In genomic region chr11:9316545-9316944, GRCm38 (mm10) we compare ENCODE assay signal across 13 mouse cellular contexts.
A peak's percentile ranks its signal among the peaks of the same experiment; 100 is the strongest.
DNase-seq lines count a peak whose midpoint lies in the region; ATAC-seq and TF ChIP-seq lines count a peak whose summit lies in the region.
"Had no signal": no experiment of that assay in that cellular context is flagged by ENCODE, and none has a peak within 500 bp of the region (broad histone marks: within the 10 kb centered on the region; RNA-seq: fewer than 3 reads in every experiment).

No protein-coding gene starts in this region.

- no peaks in the 10 kb centered on the region for H3K9me3 ChIP-seq in liver, embryonic 12.5 days (replicated peaks)
- H3K9me3 ChIP-seq in liver, postnatal 0 days (ENCODE audit: low read length), result no peaks in the 10 kb centered on the region
- H3K9me3 ChIP-seq in MEL (replicated peaks; ENCODE audit: insufficient read depth, low read length), result no peaks in the 10 kb centered on the region
- H3K9me3 ChIP-seq in hindbrain, embryonic 13.5 days, result no peaks in the 10 kb centered on the region
- H3K9me3 ChIP-seq: embryonic facial prominence, embryonic 13.5 days; heart, embryonic 15.5 days; hindbrain, embryonic 10.5 days; hindbrain, embryonic 15.5 days had no signal

- no peaks in the 10 kb centered on the region for H3K4me1 ChIP-seq in liver, embryonic 12.5 days
- no peaks in the 10 kb centered on the region for H3K4me1 ChIP-seq in liver, postnatal 0 days (ENCODE audit: insufficient read depth)
- no peaks in the 10 kb centered on the region for H3K4me1 ChIP-seq in MEL (ENCODE audit: control insufficient read depth in 1 of 2, insufficient read depth in 2 of 2, low read length in 2 of 2)
- H3K4me1 ChIP-seq in hindbrain, embryonic 13.5 days (replicated peaks), result no peaks in the 10 kb centered on the region
- H3K4me1 ChIP-seq: embryonic facial prominence, embryonic 13.5 days; heart, embryonic 15.5 days; hindbrain, embryonic 15.5 days had no signal

- TF ChIP-seq CTCF in liver, postnatal 0 days (IDR thresholded peaks at IDR 0.05; ENCODE audit: low read depth), result no peak
- TF ChIP-seq CTCF in MEL (IDR thresholded peaks at IDR 0.05 in 2 of 3, conservative IDR thresholded peaks at IDR 0.05 in 1 of 3; ENCODE audit: control insufficient read depth in 1 of 3, insufficient read depth in 1 of 3, low read depth in 2 of 3, low read length in 3 of 3, poor library complexity in 1 of 3, severe bottlenecking in 1 of 3), result no peak

- ATAC-seq in liver, embryonic 12.5 days, result peak; percentile 18; the same call in 1 of the 2 replicates
- ATAC-seq in liver, postnatal 0 days, result no peak
- no peak for ATAC-seq in hindbrain, embryonic 13.5 days (ENCODE audit: low FRiP score)

- no peak overlapping the region for H3K4me2 ChIP-seq in liver, embryonic 12.5 days
- no peak overlapping the region for H3K4me2 ChIP-seq in liver, postnatal 0 days (ENCODE audit: low read depth, low read length)
- no peak overlapping the region for H3K4me2 ChIP-seq in hindbrain, embryonic 13.5 days
- H3K4me2 ChIP-seq: embryonic facial prominence, embryonic 13.5 days; heart, embryonic 11.5 days; heart, embryonic 15.5 days; hindbrain, embryonic 15.5 days had no signal

- no peaks in the 10 kb centered on the region for H3K79me2 ChIP-seq in MEL (ENCODE audit: control insufficient read depth, insufficient read depth, low read length, poor library complexity)
- no peaks in the 10 kb centered on the region for H3K79me2 ChIP-seq in macrophage (ENCODE audit: inconsistent target)

- no peak overlapping the region for H3K9ac ChIP-seq in liver, embryonic 12.5 days
- no peak overlapping the region for H3K9ac ChIP-seq in liver, postnatal 0 days (replicated peaks)
- H3K9ac ChIP-seq in MEL (ENCODE audit: control insufficient read depth, low read depth, low read length, poor library complexity, severe bottlenecking), result no peak overlapping the region
- no peak overlapping the region for H3K9ac ChIP-seq in hindbrain, embryonic 13.5 days
- H3K9ac ChIP-seq: embryonic facial prominence, embryonic 13.5 days; heart, embryonic 15.5 days; hindbrain, embryonic 15.5 days had no signal

- no peak overlapping the region for H3K27ac ChIP-seq in liver, embryonic 12.5 days
- no peak overlapping the region for H3K27ac ChIP-seq in liver, postnatal 0 days (ENCODE audit: low read depth)
- H3K27ac ChIP-seq in MEL (ENCODE audit: control insufficient read depth, low read depth, low read length), result no peak overlapping the region
- H3K27ac ChIP-seq in macrophage, result 0 out of 2 replicates have a peak overlapping the region, but pooled peaks have one; percentile 10
- H3K27ac ChIP-seq in hindbrain, embryonic 13.5 days, result no peak overlapping the region
- H3K27ac ChIP-seq: embryonic facial prominence, embryonic 13.5 days; heart, adult 2 months; heart, embryonic 15.5 days; hindbrain, embryonic 10.5 days; hindbrain, embryonic 15.5 days had no signal

- no peaks in the 10 kb centered on the region for H3K27me3 ChIP-seq in liver, embryonic 12.5 days (replicated peaks)
- no peaks in the 10 kb centered on the region for H3K27me3 ChIP-seq in liver, postnatal 0 days (ENCODE audit: insufficient read depth, low read length)
- H3K27me3 ChIP-seq in MEL (ENCODE audit: control insufficient read depth in 1 of 2, insufficient read depth in 2 of 2, low read length in 2 of 2), result no peaks in the 10 kb centered on the region
- no peaks in the 10 kb centered on the region for H3K27me3 ChIP-seq in hindbrain, embryonic 13.5 days
- H3K27me3 ChIP-seq: embryonic facial prominence, embryonic 13.5 days; heart, embryonic 15.5 days; hindbrain, embryonic 15.5 days had no signal

- no peaks in the 10 kb centered on the region for H3K36me3 ChIP-seq in liver, embryonic 12.5 days
- H3K36me3 ChIP-seq in liver, postnatal 0 days (replicated peaks; ENCODE audit: insufficient read depth, low read length), result no peaks in the 10 kb centered on the region
- no peaks in the 10 kb centered on the region for H3K36me3 ChIP-seq in MEL (ENCODE audit: control insufficient read depth in 1 of 2, insufficient read depth in 2 of 2, low read length in 2 of 2)
- H3K36me3 ChIP-seq in macrophage (ENCODE audit: inconsistent target), result no peaks in the 10 kb centered on the region
- no peaks in the 10 kb centered on the region for H3K36me3 ChIP-seq in hindbrain, embryonic 13.5 days
- H3K36me3 ChIP-seq: embryonic facial prominence, embryonic 13.5 days; heart, embryonic 15.5 days; hindbrain, embryonic 10.5 days; hindbrain, embryonic 15.5 days had no signal

- TF ChIP-seq RAD21 in MEL (IDR thresholded peaks at IDR 0.05; ENCODE audit: low read depth, low read length), result no peak

- TF ChIP-seq EP300 in liver, postnatal 0 days (IDR thresholded peaks at IDR 0.05; ENCODE audit: low read depth), result no peak
- TF ChIP-seq EP300 in MEL (IDR thresholded peaks at IDR 0.05; ENCODE audit: low read depth in 1 of 2, low read length in 2 of 2), result no peak

- H3K4me3 ChIP-seq in liver, embryonic 12.5 days, result no peak overlapping the region
- no peak overlapping the region for H3K4me3 ChIP-seq in liver, postnatal 0 days (ENCODE audit: low read depth, low read length)
- no peak overlapping the region for H3K4me3 ChIP-seq in MEL (ENCODE audit: control insufficient read depth in 1 of 2, insufficient read depth in 1 of 2, low read depth in 2 of 2, low read length in 2 of 2)
- no peak overlapping the region for H3K4me3 ChIP-seq in macrophage (ENCODE audit: inconsistent target)
- H3K4me3 ChIP-seq in hindbrain, embryonic 13.5 days, result no peak overlapping the region
- H3K4me3 ChIP-seq: embryonic facial prominence, embryonic 13.5 days; heart, adult 2 months; heart, embryonic 15.5 days; hindbrain, embryonic 10.5 days; hindbrain, embryonic 15.5 days had no signal

- WGBS in liver, embryonic 12.5 days (ENCODE audit: insufficient replicate concordance), result 18% methylated on average over 3 of the region's 3 CpGs
- 30% methylated on average over 3 of the region's 3 CpGs for WGBS in liver, postnatal 0 days (ENCODE audit: insufficient replicate concordance)
- 13% methylated on average over 3 of the region's 3 CpGs for WGBS in macrophage (ENCODE audit: missing documents)
- 74% methylated on average over 3 of the region's 3 CpGs for WGBS in hindbrain, embryonic 13.5 days

- no peak for DNase-seq in liver, postnatal 0 days
- DNase-seq in MEL (ENCODE audit: low read depth, low spot score), result peak; percentile 3
- DNase-seq in gastrocnemius, postnatal 4 days (ENCODE audit: low spot score in 2 of 2), result no peak
- no peak for DNase-seq in urinary bladder, postnatal 10 days (ENCODE audit: low spot score)

- no peak for TF ChIP-seq POLR2A in MEL (IDR thresholded peaks at IDR 0.05; ENCODE audit: control insufficient read depth in 1 of 2, insufficient read depth in 1 of 2, low read depth in 1 of 2, low read length in 2 of 2, poor library complexity in 1 of 2)

TF ChIP-seq in MEL, 35 proteins besides CTCF, POLR2A, EP300 and RAD21:
- TF ChIP-seq USF2 (IDR thresholded peaks at IDR 0.05; ENCODE audit: borderline replicate concordance in 1 of 2, insufficient read depth in 1 of 2, low read depth in 1 of 2, low read length in 2 of 2), result no peak
